In the genomic region with DNA sequence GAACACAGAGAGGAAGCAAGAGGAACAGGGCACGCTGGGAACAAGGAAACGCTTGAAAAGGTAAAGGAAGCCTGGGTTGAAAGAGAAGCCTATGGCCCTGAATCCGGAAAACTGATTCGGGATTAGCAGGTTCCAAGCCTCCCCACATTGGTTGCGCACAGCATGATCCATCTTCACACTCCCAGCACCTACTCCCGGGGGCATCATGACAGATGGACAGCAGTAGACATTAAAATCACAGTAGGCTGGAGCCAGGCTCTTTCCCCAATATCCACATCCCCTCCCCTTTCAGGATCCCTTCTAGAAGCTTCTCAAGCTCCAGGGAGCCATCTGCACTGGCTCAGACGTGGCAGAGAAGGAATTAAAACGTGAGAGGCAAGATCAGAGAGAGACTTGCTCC, we compare ENCODE assay signal across 15 mouse cellular contexts. TPM values are rescaled to one million over a fixed set of nuclear protein-coding genes. Genes with fewer than 3 reads are reported as not detected.
DNase-seq lines count a peak whose midpoint lies in the region; ATAC-seq and TF ChIP-seq lines count a peak whose summit lies in the region.
"Had no signal": no experiment of that assay in that cellular context is flagged by ENCODE, and none has a peak within 500 bp of the region (broad histone marks: within the 10 kb centered on the region; RNA-seq: fewer than 3 reads in every experiment).

No protein-coding gene starts in this region.

- TF ChIP-seq CTCF in stomach, postnatal 0 days (IDR thresholded peaks at IDR 0.05; ENCODE audit: low read depth): no peak
- TF ChIP-seq CTCF in midbrain, postnatal 0 days (IDR thresholded peaks at IDR 0.05): no peak

- no peak for ATAC-seq in stomach, embryonic 15.5 days (ENCODE audit: insufficient read depth, low FRiP score, low read depth)
- no peak for ATAC-seq in stomach, postnatal 0 days (ENCODE audit: low FRiP score, low TSS enrichment)
- no peak for ATAC-seq in midbrain, postnatal 0 days (ENCODE audit: low FRiP score)
- ATAC-seq: Patski had no signal

- intact Hi-C loops in left cerebral cortex, postnatal 4 days (cut with DNase I): no loop called here
- intact Hi-C loops in left cerebral cortex, postnatal 10 days (cut with DNase I): no loop called here

- no peak for TF ChIP-seq EP300 in stomach, postnatal 0 days (optimal IDR thresholded peaks at IDR 0.05)

- peaks cover 13% of the 10 kb centered on the region for H3K4me1 ChIP-seq in stomach, embryonic 15.5 days
- 0 out of 2 replicates have a peak, but pooled peaks cover 3% of the 10 kb centered on the region for H3K4me1 ChIP-seq in stomach, postnatal 0 days (replicated peaks; ENCODE audit: control insufficient read depth, insufficient read depth)
- peaks cover 11% of the 10 kb centered on the region; the same call in 1 of the 2 replicates for H3K4me1 ChIP-seq in midbrain, postnatal 0 days (ENCODE audit: insufficient read depth, low read length)

- H3K4me2 ChIP-seq in stomach, embryonic 15.5 days: no peak overlapping the region
- H3K4me2 ChIP-seq in stomach, postnatal 0 days (replicated peaks; ENCODE audit: low read depth): no peak overlapping the region
- H3K4me2 ChIP-seq in midbrain, postnatal 0 days (ENCODE audit: low read depth, low read length, poor library complexity, severe bottlenecking): no peak overlapping the region
- H3K4me2 ChIP-seq: liver, embryonic 11.5 days had no signal

- no peak overlapping the region for H3K9ac ChIP-seq in stomach, embryonic 15.5 days
- H3K9ac ChIP-seq in stomach, postnatal 0 days (ENCODE audit: low read length): no peak overlapping the region
- H3K9ac ChIP-seq in midbrain, postnatal 0 days (replicated peaks; ENCODE audit: low read length, poor library complexity, severe bottlenecking): no peak overlapping the region

- DNase-seq in cerebellum, adult 9-11 months: peak; percentile 15
- no peak for DNase-seq in cerebellum, postnatal 25 days
- peak; percentile 57 for DNase-seq in left cerebral cortex, postnatal 4 days
- no peak for DNase-seq in left cerebral cortex, postnatal 10 days (ENCODE audit: extremely low spot score in 1 of 2, low spot score in 2 of 2)
- no peak for DNase-seq in stomach, postnatal 0 days (ENCODE audit: low spot score)
- peak; percentile 14 for DNase-seq in midbrain, postnatal 0 days (ENCODE audit: low spot score)
- no peak for DNase-seq in gastrocnemius, adult 8-10 months (ENCODE audit: low spot score in 2 of 2)
- DNase-seq: heart, postnatal 14 days; kidney, postnatal 10 days; layer of hippocampus, adult 9-11 months; thymus, adult 18-20 months had no signal

- no peaks in the 10 kb centered on the region for H3K9me3 ChIP-seq in stomach, embryonic 15.5 days
- no peaks in the 10 kb centered on the region for H3K9me3 ChIP-seq in stomach, postnatal 0 days (ENCODE audit: control insufficient read depth, low read length)
- no peaks in the 10 kb centered on the region for H3K9me3 ChIP-seq in midbrain, postnatal 0 days (ENCODE audit: low read length)

- WGBS in stomach, embryonic 15.5 days: 53% methylated on average over 8 of the region's 8 CpGs
- 60% methylated on average over 8 of the region's 8 CpGs for WGBS in stomach, postnatal 0 days
- 46% methylated on average over 8 of the region's 8 CpGs for WGBS in midbrain, postnatal 0 days

- peak overlapping the region; percentile 21; the same call in 1 of the 2 replicates for H3K27ac ChIP-seq in stomach, embryonic 15.5 days
- H3K27ac ChIP-seq in stomach, postnatal 0 days (replicated peaks): no peak overlapping the region
- no peak overlapping the region for H3K27ac ChIP-seq in midbrain, postnatal 0 days (ENCODE audit: low read depth, low read length)

- H3K36me3 ChIP-seq in stomach, embryonic 15.5 days: no peaks in the 10 kb centered on the region
- no peaks in the 10 kb centered on the region for H3K36me3 ChIP-seq in stomach, postnatal 0 days (ENCODE audit: control insufficient read depth, insufficient read depth, low read length)
- no peaks in the 10 kb centered on the region for H3K36me3 ChIP-seq in midbrain, postnatal 0 days (ENCODE audit: insufficient read depth, low read length)

- no peaks in the 10 kb centered on the region for H3K27me3 ChIP-seq in stomach, embryonic 15.5 days (replicated peaks)
- H3K27me3 ChIP-seq in stomach, postnatal 0 days (ENCODE audit: control insufficient read depth, insufficient read depth, low read length): no peaks in the 10 kb centered on the region
- no peaks in the 10 kb centered on the region for H3K27me3 ChIP-seq in midbrain, postnatal 0 days (ENCODE audit: insufficient read depth, low read length)
- H3K27me3 ChIP-seq: Patski had no signal

- no peak overlapping the region for H3K4me3 ChIP-seq in stomach, embryonic 15.5 days (replicated peaks)
- no peak overlapping the region for H3K4me3 ChIP-seq in stomach, postnatal 0 days (ENCODE audit: low read depth, low read length)
- H3K4me3 ChIP-seq in midbrain, postnatal 0 days (ENCODE audit: low read depth, low read length): no peak overlapping the region
- H3K4me3 ChIP-seq: erythroblast, embryonic 14.5 days had no signal

RNA-seq across cellular contexts. Expression of a gene that starts 35.4 kb away (rescaled TPM):
- total RNA-seq in left cerebral cortex, postnatal 4 days (2021): 10 to 100 TPM; 65.1 to 68.8 TPM
- total RNA-seq in left cerebral cortex, postnatal 10 days (2021): 10 to 100 TPM; 32.0 to 37.9 TPM
- 45.7 and 52.6 TPM in 2 replicates for polyA plus RNA-seq in stomach, embryonic 15.5 days (2015; fragmentation: Nextera tagmentation; extraction: Ambion mirVana)
- polyA plus RNA-seq in stomach, postnatal 0 days (2015; fragmentation: Nextera tagmentation; extraction: Ambion mirVana): 14.0 TPM in 2 replicates
- total RNA-seq in midbrain, postnatal 0 days (2014; rRNA removed): 34.9 and 45.1 TPM in 2 replicates
- 24.8 and 25.4 TPM in 2 replicates for polyA plus RNA-seq in midbrain, postnatal 0 days (2015; fragmentation: Nextera tagmentation; extraction: Ambion mirVana)
- total RNA-seq in gastrocnemius, adult 8-10 months (2022): 1 to 10 TPM in 1 of 4 experiments, under 1 TPM in 3; 0.34 to 3.5 (median 0.63) TPM

Comparison
In these comparisons a context has a peak if more than half of its experiments do, and no peak if none do; other contexts are left out.
1. DNase-seq: peak in cerebellum, adult 9-11 months (single experiment), left cerebral cortex, postnatal 4 days (single experiment) and midbrain, postnatal 0 days (single experiment); none in cerebellum, postnatal 25 days (0 of 2), left cerebral cortex, postnatal 10 days (0 of 2), stomach, postnatal 0 days (single experiment) and gastrocnemius, adult 8-10 months (0 of 2).